ENCODE assay signal across 11 mouse cellular contexts in genomic region chr3:32658821-32659220, GRCm38 (mm10). TPM values are rescaled to one million over a fixed set of nuclear protein-coding genes. Genes with fewer than 3 reads are reported as not detected.
DNase-seq lines count a peak whose midpoint lies in the region; TF ChIP-seq lines count a peak whose summit lies in the region.
"Had no signal": no experiment of that assay in that cellular context is flagged by ENCODE, and none has a peak within 500 bp of the region (broad histone marks: within the 10 kb centered on the region; RNA-seq: fewer than 3 reads in every experiment).

No protein-coding gene starts in this region.

- peak overlapping the region; percentile 49 for H3K4me3 ChIP-seq in heart, adult 2 months
- H3K4me3 ChIP-seq: embryonic facial prominence, embryonic 13.5 days; hindbrain, embryonic 13.5 days had no signal

- peak; percentile 12 to 42 for DNase-seq in heart, adult 2 months
- no peak for DNase-seq in heart, postnatal 25 days (ENCODE audit: low spot score)
- peak; percentile 37 for DNase-seq in adrenal gland, postnatal 10 days
- peak; percentile 25 to 42 for DNase-seq in heart, postnatal 10 days
- DNase-seq in lung, postnatal 36 days, result peak; percentile 4
- DNase-seq in cerebellum, adult 9-11 months, result no peak
- no peak for DNase-seq in layer of hippocampus, adult 8-10 months (ENCODE audit: low spot score in 2 of 2)
- no peak for DNase-seq in thymus, postnatal 25 days
- DNase-seq: cerebellum, adult 18-20 months had no signal

- TF ChIP-seq EP300 in heart, adult 2 months (IDR thresholded peaks at IDR 0.05; ENCODE audit: insufficient read depth, low read depth, low read length), result no peak

- no peak for TF ChIP-seq CTCF in heart, adult 2 months (IDR thresholded peaks at IDR 0.05)

- intact Hi-C loops in heart, adult 2 months (cut with DNase I), result no loop called here
- intact Hi-C loops in heart, postnatal 25 days (cut with DNase I), result loop anchor here (5.0 kb wide), 1 partner anchor 47 kb away; no protein-coding TSS in a partner anchor
- intact Hi-C loops in heart, postnatal 10 days (cut with DNase I), result loop anchor here (5.0 kb wide), 1 partner anchor 42 kb away; the partner anchor contains the start of gene Gnb4

- TF ChIP-seq POLR2A in heart, adult 2 months (IDR thresholded peaks at IDR 0.05; ENCODE audit: insufficient read depth, low read depth, low read length), result no peak

- H3K79me2 ChIP-seq in heart, adult 2 months (replicated peaks; ENCODE audit: control insufficient read depth, insufficient read depth, low read length), result no peaks in the 10 kb centered on the region

- H3K36me3 ChIP-seq in heart, adult 2 months (ENCODE audit: control insufficient read depth, insufficient read depth, low read length), result no peaks in the 10 kb centered on the region
- H3K36me3 ChIP-seq: embryonic facial prominence, embryonic 13.5 days; hindbrain, embryonic 13.5 days had no signal

- H3K9ac ChIP-seq in heart, adult 2 months (ENCODE audit: low read depth, low read length), result peak overlapping the region; percentile 62
- H3K9ac ChIP-seq: embryonic facial prominence, embryonic 13.5 days; hindbrain, embryonic 13.5 days had no signal

- 11% methylated on average over 16 of the region's 16 CpGs for WGBS in heart, adult 2 months

- no peaks in the 10 kb centered on the region for H3K27me3 ChIP-seq in heart, adult 2 months (ENCODE audit: control insufficient read depth, insufficient read depth, low read length)
- H3K27me3 ChIP-seq: embryonic facial prominence, embryonic 13.5 days; hindbrain, embryonic 13.5 days had no signal

- peak overlapping the region; percentile 48; the same call in 1 of the 2 replicates for H3K27ac ChIP-seq in heart, adult 2 months
- H3K27ac ChIP-seq: embryonic facial prominence, embryonic 13.5 days; hindbrain, embryonic 13.5 days had no signal

- peaks cover 2% of the 10 kb centered on the region; the same call in 1 of the 2 replicates for H3K4me1 ChIP-seq in heart, adult 2 months (ENCODE audit: control insufficient read depth, insufficient read depth, low read length)
- H3K4me1 ChIP-seq: embryonic facial prominence, embryonic 13.5 days had no signal

RNA-seq across cellular contexts. Expression of gene Gnb4, which starts 42.4 kb away (rescaled TPM):
- total RNA-seq in heart, adult 2 months (2021), result 10 to 100 TPM; 12.4 to 15.5 TPM
- 18.5 and 36.0 TPM in 2 replicates for polyA plus RNA-seq in heart, adult 2 months (2012; rRNA removed)
- 10 to 100 TPM; 13.9 to 18.5 TPM for total RNA-seq in heart, postnatal 25 days (2021)
- total RNA-seq in adrenal gland, postnatal 10 days (2021), result 10 to 100 TPM; 37.2 to 50.5 TPM
- total RNA-seq in heart, postnatal 10 days (2021), result 10 to 100 TPM; 39.9 to 40.4 TPM
- 10 to 100 TPM; 10.4 to 15.9 (median 13.0) TPM for total RNA-seq in layer of hippocampus, adult 8-10 months (2022)

RNA-seq across cellular contexts. Expression of gene Actl6a, which starts 47.3 kb away (rescaled TPM):
- total RNA-seq in heart, adult 2 months (2021), result 10 to 100 TPM; 22.1 to 22.9 TPM
- 11.1 and 18.1 TPM in 2 replicates for polyA plus RNA-seq in heart, adult 2 months (2012; rRNA removed)
- total RNA-seq in heart, postnatal 25 days (2021), result 10 to 100 TPM; 22.3 to 22.6 TPM
- total RNA-seq in adrenal gland, postnatal 10 days (2021), result 10 to 100 TPM; 44.6 to 48.1 TPM
- 10 to 100 TPM; 34.8 to 35.7 TPM for total RNA-seq in heart, postnatal 10 days (2021)
- total RNA-seq in layer of hippocampus, adult 8-10 months (2022), result 10 to 100 TPM; 14.0 to 21.6 (median 19.3) TPM

Comparison
In these comparisons a context has a peak if more than half of its experiments do, and no peak if none do; other contexts are left out.
1. DNase-seq: peak in heart, adult 2 months (2 of 2), adrenal gland, postnatal 10 days (single experiment), heart, postnatal 10 days (2 of 2) and lung, postnatal 36 days (single experiment); none in heart, postnatal 25 days (single experiment), cerebellum, adult 9-11 months (single experiment), layer of hippocampus, adult 8-10 months (0 of 2) and thymus, postnatal 25 days (single experiment).